Mouse (Mus musculus) adrenal gland, adult 8-10 months (tissue): ENCODE measurements around the gene Cpa5. TPM values are rescaled to one million over a fixed set of nuclear protein-coding genes. Genes with fewer than 3 reads are reported as not detected.

ENCODE experiments used
- total RNA-seq, 4 experiments: library from RNA; stranded (reverse); gene quantifications; 2 replicates each; pipeline ENCODE4 v1.2.4; 2022

Gene Cpa5
- total RNA-seq, 4 experiments from 2014 or later, result not detected

Other genes starting within 250 kb of the Cpa5 start
- gene Zc3hc1, start 220.0 kb upstream of the Cpa5 start, total RNA-seq, result 10 to 100 TPM; 22.0 to 23.9 (median 22.7) TPM
- 10 to 100 TPM; 76.8 to 85.9 (median 84.7) TPM for gene Klhdc10, start 209.1 kb upstream of the Cpa5 start, total RNA-seq
- gene Tmem209, start 101.2 kb upstream of the Cpa5 start, total RNA-seq, result 10 to 100 TPM; 24.4 to 32.6 (median 28.6) TPM
- gene Ssmem1, start 101.2 kb upstream of the Cpa5 start, total RNA-seq, result under 1 TPM in 3 of 4 experiments, not detected in 1; 0.24 to 0.92 (median 0.35) TPM
- 1 to 10 TPM in 3 of 4 experiments, under 1 TPM in 1; 0.64 to 3.3 (median 1.0) TPM for gene Cpa2, start 69.4 kb upstream of the Cpa5 start, total RNA-seq
- gene Cpa4, start 42.6 kb upstream of the Cpa5 start, total RNA-seq, result 1 to 10 TPM; 1.3 to 3.0 (median 2.0) TPM
- not detected for gene Cpa1, start 28.2 kb downstream of the Cpa5 start, total RNA-seq
- 10 to 100 TPM in 1 of 4 experiments, 1 to 10 TPM in 3; 7.9 to 11.6 (median 8.6) TPM for gene Cep41, start 82.7 kb downstream of the Cpa5 start, total RNA-seq
- 10 to 100 TPM; 39.2 to 81.6 (median 52.6) TPM for gene Mest, start 112.5 kb downstream of the Cpa5 start, total RNA-seq